Mouse (Mus musculus) erythroblast, embryonic 14.5 days (primary cell): ENCODE results near the gene S1pr1.

Experiments
- GATA1 ChIP-seq: IDR thresholded peaks from 2 replicates; pipeline ENCODE4 v1.6.1; 2012; ENCODE audit warnings: low read length, inconsistent platforms, mixed read lengths
- TAL1 ChIP-seq: IDR thresholded peaks from 3 replicates; pipeline ENCODE4 v1.6.1; 2012; ENCODE audit warnings: low read length, inconsistent platforms, mixed read lengths

DNA sequence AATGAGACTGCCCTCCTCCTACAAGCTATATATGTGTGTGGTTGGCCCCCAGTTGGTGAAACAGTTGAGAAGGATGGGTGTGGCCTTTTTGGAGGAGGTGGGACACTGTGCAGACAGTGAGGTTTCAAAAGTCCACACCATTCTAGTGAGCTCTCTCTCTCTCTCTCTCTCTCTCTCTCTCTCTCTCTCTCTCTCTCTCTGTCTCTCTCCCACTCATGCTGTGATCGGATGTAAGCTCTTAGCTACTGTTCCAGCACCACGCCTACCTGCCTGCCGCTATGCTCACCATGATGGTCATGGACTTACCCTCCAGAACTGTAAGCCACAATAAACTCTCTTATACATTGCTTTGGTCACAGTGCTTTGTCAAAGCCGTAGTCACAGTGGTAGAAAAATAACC lies 44.8 kb upstream of the S1pr1 start:
- no peak for TF ChIP-seq GATA1
- no peak for TF ChIP-seq TAL1
